In the genomic region with DNA sequence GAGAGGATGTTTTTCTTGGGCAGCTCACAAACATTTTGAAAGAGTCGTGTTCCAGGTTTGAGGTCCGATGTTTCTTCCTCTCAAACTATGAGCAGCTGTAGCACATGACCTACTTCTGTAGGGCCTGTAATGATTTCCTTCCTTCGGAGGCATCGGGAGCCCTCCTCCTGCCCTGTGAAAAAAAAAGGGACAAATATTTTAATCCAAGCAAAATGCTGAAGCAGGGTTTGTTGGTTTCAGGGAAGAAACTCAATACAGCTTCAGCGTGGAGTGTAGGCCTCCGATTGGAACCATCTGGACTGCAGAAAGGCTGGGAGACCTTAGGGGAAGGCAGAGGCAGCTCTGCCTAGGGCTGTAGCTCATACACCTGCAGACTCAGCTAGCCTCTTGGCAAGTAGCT, we compare ENCODE assay signal across 15 mouse cellular contexts.
DNase-seq lines count a peak whose midpoint lies in the region; ATAC-seq and TF ChIP-seq lines count a peak whose summit lies in the region.
"Had no signal": no experiment of that assay in that cellular context is flagged by ENCODE, and none has a peak within 500 bp of the region (broad histone marks: within the 10 kb centered on the region; RNA-seq: fewer than 3 reads in every experiment).

No protein-coding gene starts in this region.

- no peak overlapping the region for H3K27ac ChIP-seq in heart, embryonic 12.5 days (ENCODE audit: poor library complexity, severe bottlenecking)
- no peak overlapping the region for H3K27ac ChIP-seq in lung, embryonic 14.5 days (ENCODE audit: low read depth)
- H3K27ac ChIP-seq in lung, postnatal 0 days (ENCODE audit: low read length) = no peak overlapping the region
- H3K27ac ChIP-seq: midbrain, embryonic 12.5 days; neural tube, embryonic 13.5 days had no signal

- no peaks in the 10 kb centered on the region for H3K36me3 ChIP-seq in heart, embryonic 12.5 days
- no peaks in the 10 kb centered on the region for H3K36me3 ChIP-seq in lung, embryonic 14.5 days (ENCODE audit: insufficient read depth)
- no peaks in the 10 kb centered on the region for H3K36me3 ChIP-seq in lung, postnatal 0 days (ENCODE audit: insufficient read depth, low read length)
- H3K36me3 ChIP-seq: midbrain, embryonic 12.5 days; neural tube, embryonic 13.5 days had no signal

- H3K9me3 ChIP-seq in heart, embryonic 12.5 days (replicated peaks) = no peaks in the 10 kb centered on the region
- no peaks in the 10 kb centered on the region for H3K9me3 ChIP-seq in lung, embryonic 14.5 days (ENCODE audit: low read depth, low read length)
- H3K9me3 ChIP-seq in lung, postnatal 0 days (ENCODE audit: low read length) = no peaks in the 10 kb centered on the region
- H3K9me3 ChIP-seq: midbrain, embryonic 12.5 days; neural tube, embryonic 13.5 days had no signal

- H3K4me1 ChIP-seq in heart, embryonic 12.5 days (replicated peaks) = no peaks in the 10 kb centered on the region
- no peaks in the 10 kb centered on the region for H3K4me1 ChIP-seq in lung, embryonic 14.5 days (ENCODE audit: insufficient read depth)
- no peaks in the 10 kb centered on the region for H3K4me1 ChIP-seq in lung, postnatal 0 days (ENCODE audit: insufficient read depth, low read depth, low read length)
- H3K4me1 ChIP-seq: midbrain, embryonic 12.5 days; neural tube, embryonic 13.5 days had no signal

- no peak overlapping the region for H3K9ac ChIP-seq in heart, embryonic 12.5 days
- H3K9ac ChIP-seq in lung, embryonic 14.5 days = no peak overlapping the region
- no peak overlapping the region for H3K9ac ChIP-seq in lung, postnatal 0 days (replicated peaks; ENCODE audit: low read depth)
- H3K9ac ChIP-seq: midbrain, embryonic 12.5 days; neural tube, embryonic 13.5 days had no signal

- TF ChIP-seq EP300 in lung, postnatal 0 days (IDR thresholded peaks at IDR 0.05) = no peak

- no peak overlapping the region for H3K4me3 ChIP-seq in heart, embryonic 12.5 days
- H3K4me3 ChIP-seq in lung, embryonic 14.5 days (ENCODE audit: low read depth, low read length) = no peak overlapping the region
- H3K4me3 ChIP-seq in lung, postnatal 0 days (ENCODE audit: low read depth, low read length) = no peak overlapping the region
- H3K4me3 ChIP-seq: midbrain, embryonic 12.5 days; neural tube, embryonic 13.5 days had no signal

- ATAC-seq in heart, embryonic 12.5 days (ENCODE audit: insufficient number of reproducible peaks, low FRiP score) = no peak
- no peak for ATAC-seq in lung, embryonic 14.5 days (ENCODE audit: insufficient read depth)
- no peak for ATAC-seq in lung, postnatal 0 days

- intact Hi-C loops in heart, postnatal 14 days (cut with DNase I) = no loop called here

- no peak overlapping the region for H3K4me2 ChIP-seq in heart, embryonic 12.5 days
- H3K4me2 ChIP-seq in lung, embryonic 14.5 days = no peak overlapping the region
- no peak overlapping the region for H3K4me2 ChIP-seq in lung, postnatal 0 days (replicated peaks; ENCODE audit: low read depth, low read length)
- H3K4me2 ChIP-seq: liver, embryonic 11.5 days; midbrain, embryonic 12.5 days; neural tube, embryonic 13.5 days had no signal

- H3K27me3 ChIP-seq in heart, embryonic 12.5 days (replicated peaks) = no peaks in the 10 kb centered on the region
- no peaks in the 10 kb centered on the region for H3K27me3 ChIP-seq in lung, embryonic 14.5 days (ENCODE audit: insufficient read depth, low read length)
- H3K27me3 ChIP-seq in lung, postnatal 0 days (replicated peaks; ENCODE audit: insufficient read depth, low read length) = no peaks in the 10 kb centered on the region
- H3K27me3 ChIP-seq: midbrain, embryonic 12.5 days; neural tube, embryonic 13.5 days had no signal

- DNase-seq in heart, adult 11 months = peak; percentile 90
- peak; percentile 34 for DNase-seq in lung, embryonic 14.5 days
- DNase-seq in lung, postnatal 0 days (ENCODE audit: low spot score) = no peak
- DNase-seq in forelimb bud, embryonic 11.5 days (ENCODE audit: low read depth, low spot score) = peak; percentile 73
- DNase-seq in skeletal muscle tissue, adult 2 months (ENCODE audit: low read depth, low spot score) = peak; percentile 3
- DNase-seq in layer of hippocampus, adult 11-12 months (ENCODE audit: low spot score) = no peak
- no peak for DNase-seq in heart, postnatal 14 days
- DNase-seq: adrenal gland, postnatal 10 days; kidney, adult 8-10 months; lung, postnatal 14 days; right cerebral cortex, adult 18-20 months had no signal

- TF ChIP-seq CTCF in lung, embryonic 14.5 days (IDR thresholded peaks at IDR 0.05; ENCODE audit: low read depth) = no peak
- no peak for TF ChIP-seq CTCF in lung, postnatal 0 days (IDR thresholded peaks at IDR 0.05)

- 41% methylated on average over 6 of the region's 6 CpGs for WGBS in heart, embryonic 12.5 days
- 24% methylated on average over 6 of the region's 6 CpGs for WGBS in lung, embryonic 14.5 days
- 30% methylated on average over 6 of the region's 6 CpGs for WGBS in lung, postnatal 0 days

Comparison
In these comparisons a context has a peak if more than half of its experiments do, and no peak if none do; other contexts are left out.
1. DNase-seq: peak in heart, adult 11 months (single experiment), lung, embryonic 14.5 days (single experiment), forelimb bud, embryonic 11.5 days (single experiment) and skeletal muscle tissue, adult 2 months (single experiment); none in lung, postnatal 0 days (single experiment), layer of hippocampus, adult 11-12 months (single experiment) and heart, postnatal 14 days (0 of 2).